Mouse (Mus musculus): ENCODE measurements at regions not wholly inside any gene's neighbourhood (a gene's known extent, or its start where the extent isn't known, plus 50 kb on each side); places are given as distances from the start of the nearest gene placed in this dataset.

DNA sequence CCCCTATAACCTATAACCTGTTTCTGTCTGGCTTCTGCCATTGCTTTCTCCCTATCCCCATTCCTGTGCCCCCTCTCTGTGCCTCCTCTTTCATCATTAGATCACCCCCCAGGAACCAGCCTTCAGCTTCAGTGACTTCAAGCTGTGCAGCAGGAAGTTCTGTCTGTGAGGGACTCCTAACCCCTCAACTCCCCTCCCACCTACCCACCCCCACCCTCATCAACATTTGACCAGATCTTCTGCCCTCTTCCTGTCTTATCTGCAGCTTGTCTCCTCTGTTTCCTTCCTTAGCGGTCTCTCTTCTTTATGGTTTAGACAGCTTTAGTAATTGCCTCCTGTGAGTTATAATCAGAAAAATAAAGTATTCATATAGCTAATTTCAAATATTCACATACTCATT is 266.6 kb upstream of the Gm765 start:
- DNase-seq (ENCODE audit: low spot score), result no peak

DNA sequence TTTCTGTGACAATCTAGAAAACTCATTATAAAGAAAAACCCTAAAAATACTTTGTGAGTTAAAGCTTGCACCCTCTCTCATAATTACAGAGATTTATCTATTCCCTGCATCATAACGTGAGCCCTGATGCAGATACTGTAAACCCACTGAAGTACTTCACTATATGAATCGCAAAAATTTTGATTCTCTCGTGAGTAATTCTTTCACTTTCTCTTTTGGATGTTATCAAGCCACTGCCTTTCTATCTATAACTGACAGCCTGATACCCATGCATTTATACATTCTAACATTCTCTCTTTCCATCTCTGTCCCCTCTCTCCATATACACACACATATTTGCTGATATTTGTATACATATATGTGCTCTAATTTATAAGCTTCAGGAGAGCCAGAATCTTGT is 264.1 kb upstream of the Gm765 start:
- DNase-seq (ENCODE audit: low spot score), result no peak

DNA sequence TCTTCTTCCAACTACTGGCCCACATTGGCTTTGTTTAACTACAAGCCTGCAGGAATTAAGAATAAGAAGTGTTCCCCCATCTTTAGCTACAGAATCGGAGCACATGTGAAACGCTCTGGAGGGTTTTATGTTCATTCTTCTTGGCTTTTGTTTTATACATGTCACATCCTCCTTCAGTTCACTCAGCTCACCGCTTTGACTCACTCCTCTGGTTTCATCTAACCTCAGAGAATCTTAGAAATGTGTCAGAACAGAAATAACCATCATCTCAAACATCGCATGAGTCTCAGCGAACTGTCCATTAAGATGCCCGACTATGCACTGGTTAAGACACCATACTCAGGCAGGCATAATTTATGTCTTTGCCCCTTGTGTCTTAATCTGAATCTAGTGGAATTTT is 255.1 kb upstream of the Gm765 start:
- no peak for DNase-seq (ENCODE audit: low spot score)

DNA sequence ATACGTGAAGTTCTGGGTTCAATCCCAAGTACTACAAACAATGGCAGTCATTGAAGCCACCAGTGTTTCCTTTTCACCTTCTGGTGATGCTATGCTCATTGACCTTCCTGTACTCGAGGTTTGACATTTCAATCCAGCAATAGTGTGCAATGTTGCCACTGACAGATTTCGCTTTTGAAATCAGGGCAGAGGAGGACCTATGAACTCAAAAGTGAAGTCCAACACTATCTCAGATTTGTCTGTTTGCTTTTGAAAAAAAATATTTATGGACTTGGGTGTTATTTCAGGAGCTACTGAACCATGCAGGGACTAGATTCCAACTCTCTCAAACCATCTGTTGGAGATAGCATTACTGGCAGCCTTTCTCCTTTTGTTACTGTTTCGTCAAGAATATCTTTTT is 248.4 kb upstream of the Gm765 start:
- DNase-seq (ENCODE audit: low spot score), result no peak

DNA sequence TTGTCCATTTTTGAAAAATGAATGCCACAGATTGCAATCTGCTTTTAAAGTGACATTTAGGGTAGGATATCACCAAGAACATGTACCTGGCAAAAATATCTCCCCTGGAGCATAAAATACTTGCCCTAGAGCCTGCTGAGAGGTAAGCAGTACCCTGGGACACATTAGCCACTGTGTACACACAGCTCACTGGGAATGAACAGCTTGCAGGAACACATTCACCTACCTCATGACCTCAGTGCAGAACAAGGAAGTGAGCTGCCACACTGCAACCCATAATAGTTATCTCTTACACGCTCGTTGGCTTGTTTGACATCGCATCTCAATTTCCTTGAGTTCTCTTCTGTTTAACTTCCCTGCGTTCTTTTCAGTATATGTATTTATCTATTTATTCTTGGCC is 246.4 kb upstream of the Gm765 start:
- DNase-seq (ENCODE audit: low spot score), result no peak

DNA sequence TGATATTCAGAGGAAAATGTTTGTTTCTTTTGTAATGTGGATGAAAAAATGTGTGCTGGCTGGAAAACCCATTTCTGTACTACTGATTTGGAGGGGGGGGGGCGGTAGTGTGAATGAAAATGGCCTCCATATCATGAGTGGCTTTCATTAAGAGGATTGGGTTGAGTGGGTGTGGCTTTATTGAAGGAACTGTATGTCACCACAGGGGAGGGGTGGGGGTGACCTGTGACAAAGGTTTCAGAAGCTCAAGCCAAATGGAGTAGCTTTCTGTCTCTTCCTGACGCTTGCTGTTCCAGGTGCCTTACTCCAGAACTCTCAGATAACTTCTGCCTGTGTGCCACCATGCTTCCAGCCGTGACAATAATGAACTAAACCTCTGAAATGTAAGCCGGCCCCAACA is 242.0 kb upstream of the Gm765 start:
- DNase-seq (ENCODE audit: low spot score), result no peak

GRCm38 (mm10) chr6:98582826-98583225 is 240.3 kb upstream of the Gm765 start:
- no peak for DNase-seq (ENCODE audit: low spot score)

GRCm38 (mm10) chr6:98575227-98575626 is 232.7 kb upstream of the Gm765 start:
- no peak for DNase-seq (ENCODE audit: low spot score)

DNA sequence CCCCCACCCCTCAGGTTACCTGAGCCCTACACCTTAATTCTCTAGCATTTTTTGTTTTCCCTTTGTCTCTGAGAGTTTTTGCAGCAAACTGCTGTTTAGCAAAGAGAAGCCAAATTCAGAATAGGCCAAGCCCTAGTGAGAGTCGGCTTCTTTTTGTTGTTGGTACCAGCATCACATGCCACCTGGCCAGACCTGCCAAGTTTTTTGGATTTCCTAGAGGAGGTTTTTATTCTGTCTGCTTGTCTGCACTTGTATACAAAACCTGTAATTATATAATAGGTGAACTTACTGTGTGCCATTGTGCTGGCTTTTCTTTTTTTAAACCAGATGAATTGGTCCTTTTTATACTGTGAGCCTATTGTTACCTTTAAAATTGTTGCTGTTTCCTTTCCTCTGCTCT is 213.1 kb upstream of the Gm765 start:
- no peak for DNase-seq (ENCODE audit: low spot score)

DNA sequence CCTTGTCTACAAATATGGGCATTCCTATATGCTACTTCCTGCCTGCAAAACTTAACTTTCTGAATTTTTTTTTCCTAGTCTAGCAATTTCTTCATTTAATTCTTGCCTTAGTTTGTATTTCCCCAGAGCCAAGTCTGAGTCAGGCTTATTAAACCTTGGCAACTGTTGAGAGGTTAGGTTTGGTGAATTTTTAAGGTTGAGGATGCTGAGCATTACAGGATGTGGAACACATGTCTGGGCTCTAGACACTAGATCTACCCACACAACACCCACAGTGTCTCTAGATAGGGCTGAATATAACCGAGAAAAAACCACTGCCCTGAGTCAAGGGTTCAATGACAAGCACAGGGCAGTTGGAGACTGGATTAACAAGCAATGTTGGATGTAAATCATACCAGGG is 211.4 kb upstream of the Gm765 start:
- no peak for DNase-seq (ENCODE audit: low spot score)

- no peak for DNase-seq (ENCODE audit: low spot score)
Measured at GRCm38 (mm10) chr6:98551781-98552180, 209.2 kb upstream of the Gm765 start.

GRCm38 (mm10) chr6:98526882-98527440 is 184.4 kb upstream of the Gm765 start:
- DNase-seq (ENCODE audit: low spot score), result no peak

DNA sequence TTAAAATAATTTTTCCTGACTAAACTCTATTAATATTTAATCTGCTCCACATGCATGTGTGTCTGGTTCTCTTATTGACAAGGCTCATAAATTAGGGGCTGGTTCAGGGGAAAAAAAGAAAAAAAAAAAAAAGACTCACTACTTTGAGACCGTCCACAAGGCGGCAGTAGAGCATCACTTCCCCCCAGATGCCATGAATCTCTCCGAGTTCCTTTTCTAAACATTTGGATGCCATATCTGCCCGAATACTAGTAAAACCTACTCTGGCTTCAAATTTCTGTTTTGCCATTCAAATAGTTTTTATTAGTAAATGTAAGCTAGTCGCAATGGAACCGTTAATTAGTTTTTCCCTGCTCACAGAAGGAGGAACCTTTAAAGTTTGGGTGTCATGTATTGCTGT is 182.7 kb upstream of the Gm765 start:
- DNase-seq (ENCODE audit: low spot score), result peak; percentile 44

DNA sequence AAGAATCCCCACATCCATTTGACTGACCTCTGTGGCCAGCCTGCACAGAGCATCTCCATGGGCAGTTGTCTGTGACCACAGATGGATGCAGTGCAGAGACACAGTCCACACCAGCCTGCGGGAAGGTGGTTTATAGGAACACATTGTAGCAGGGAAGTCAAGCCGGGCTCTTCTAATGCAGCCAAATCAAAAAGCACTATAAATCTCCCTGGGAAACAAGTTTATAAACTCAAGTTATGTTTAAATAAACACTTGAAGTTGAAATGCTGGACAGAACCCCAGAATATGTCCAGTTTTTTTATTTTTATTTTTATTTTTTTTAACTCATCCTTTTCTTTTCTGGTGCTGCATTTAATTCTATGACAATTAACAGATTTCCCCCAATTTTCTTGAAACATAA is 182.1 kb upstream of the Gm765 start:
- no peak for DNase-seq (ENCODE audit: low spot score)

GRCm38 (mm10) chr6:98521526-98521925 is 179.0 kb upstream of the Gm765 start:
- DNase-seq (ENCODE audit: low spot score), result no peak

GRCm38 (mm10) chr6:98514826-98515225 is 172.3 kb upstream of the Gm765 start:
- DNase-seq (ENCODE audit: low spot score), result no peak

DNA sequence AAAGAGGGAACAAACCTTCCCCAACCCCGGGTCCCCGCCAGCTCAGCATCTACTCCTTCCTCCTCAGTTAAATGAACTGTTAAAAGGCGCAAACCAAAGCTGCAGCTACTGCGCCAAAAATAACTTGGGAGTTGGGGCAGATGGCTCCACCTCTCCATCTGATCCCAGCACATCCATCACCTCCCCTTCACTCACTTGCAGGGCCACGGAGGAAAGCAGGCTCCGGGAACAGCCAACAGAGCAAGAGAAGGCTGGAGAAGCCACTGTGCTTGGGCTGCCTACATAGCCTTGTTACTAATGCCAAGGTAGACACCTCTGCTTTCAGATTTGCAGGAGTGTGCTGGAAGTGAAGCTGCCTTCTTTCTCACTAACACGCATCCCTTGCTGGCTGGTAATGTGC is 171.8 kb upstream of the Gm765 start:
- DNase-seq (ENCODE audit: low spot score), result peak; percentile 3

DNA sequence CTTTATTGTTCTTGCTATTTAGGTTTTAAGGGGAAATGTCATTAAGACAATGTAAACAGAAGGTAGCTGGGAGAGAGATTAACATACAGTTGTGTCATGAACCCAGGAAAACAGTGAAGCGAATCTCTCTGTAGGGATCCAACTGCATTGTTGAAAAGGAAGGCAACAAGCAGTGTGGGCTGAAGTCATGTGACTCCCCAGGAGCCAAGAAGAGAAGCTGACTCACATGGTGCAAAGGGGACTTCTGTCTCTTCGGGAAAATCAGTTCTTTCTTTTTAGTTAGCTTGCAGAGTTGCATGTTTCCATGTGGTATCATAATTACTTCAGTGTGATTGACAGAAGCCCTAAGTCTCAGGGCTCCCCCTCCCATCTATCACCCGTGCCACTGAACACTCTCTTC is 170.7 kb upstream of the Gm765 start:
- DNase-seq (ENCODE audit: low spot score), result no peak

GRCm38 (mm10) chr6:98502726-98503125 is 160.2 kb upstream of the Gm765 start:
- no peak for DNase-seq (ENCODE audit: low spot score)

GRCm38 (mm10) chr6:98499721-98500120 is 157.2 kb upstream of the Gm765 start:
- no peak for DNase-seq (ENCODE audit: low spot score)

DNA sequence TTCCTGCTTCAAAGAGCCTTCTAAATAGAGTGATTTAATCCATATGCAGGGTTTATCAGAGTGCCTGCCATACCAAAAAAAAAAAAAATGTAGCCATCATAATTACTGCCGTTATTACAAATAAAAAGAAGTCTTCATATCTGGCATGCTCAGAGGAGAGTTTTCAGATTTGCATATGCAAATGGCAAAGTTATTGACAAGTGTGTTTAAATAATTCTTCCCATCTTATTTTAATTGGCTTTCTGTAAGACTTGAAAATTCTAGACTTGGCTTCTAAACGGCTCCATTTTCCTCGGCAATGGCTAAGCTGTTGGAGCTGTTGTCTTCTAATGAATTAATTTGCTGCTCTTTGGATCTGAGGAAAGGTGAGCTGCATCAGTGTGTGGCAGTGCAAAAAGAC is 144.1 kb upstream of the Gm765 start:
- DNase-seq (ENCODE audit: low spot score), result no peak

- no peak for DNase-seq (ENCODE audit: low spot score)
Measured at GRCm38 (mm10) chr6:98483319-98484123, 141.0 kb upstream of the Gm765 start.

DNA sequence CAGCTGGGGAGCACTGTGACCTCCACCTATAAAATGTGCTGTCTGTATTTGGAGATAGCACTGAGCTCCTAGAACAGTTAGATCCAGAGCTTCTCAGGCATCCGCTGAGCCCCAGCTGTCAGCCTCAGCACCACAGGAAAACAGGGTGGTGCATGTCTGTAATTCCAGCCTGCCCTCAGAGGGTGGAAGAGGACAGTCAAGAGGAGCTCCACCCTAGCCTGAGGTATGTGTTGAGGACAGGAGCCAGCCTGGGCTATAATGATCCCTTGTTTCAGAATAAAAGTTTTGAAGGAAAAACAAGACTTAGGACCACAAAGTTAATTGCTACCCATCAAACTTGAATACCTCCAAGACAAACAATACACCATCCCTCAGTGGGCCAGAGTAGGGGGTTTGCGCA is 139.8 kb upstream of the Gm765 start:
- DNase-seq (ENCODE audit: low spot score), result no peak

DNA sequence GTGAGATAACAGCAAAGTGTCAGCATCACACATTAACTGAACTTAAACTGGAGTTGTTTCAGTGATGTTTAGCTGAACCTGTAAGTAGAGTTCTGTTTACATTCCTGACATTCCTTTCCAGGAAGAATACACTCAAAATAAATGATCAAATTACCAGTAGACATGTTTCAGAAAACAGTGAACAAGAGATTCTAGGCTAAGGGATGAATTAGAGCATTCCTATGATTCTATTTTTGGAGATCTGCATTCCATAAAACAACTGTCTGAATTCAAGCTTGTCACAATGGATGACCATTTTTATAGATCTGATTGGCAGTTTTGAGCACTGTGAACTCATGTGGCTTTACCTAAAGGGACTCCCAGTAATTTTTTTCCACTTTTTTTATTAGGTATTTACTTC is 125.0 kb upstream of the Gm765 start:
- DNase-seq (ENCODE audit: low spot score), result no peak

Measured in lung, postnatal 25 days (tissue).